Mouse (Mus musculus): Measurements from ENCODE around the gene Zfp146. TPM values are rescaled to one million over a fixed set of nuclear protein-coding genes. Genes with fewer than 3 reads are reported as not detected.
"Not testable (repeated sequence)": the region's sequence is repeated elsewhere in the genome, so short reads cannot be mapped to it uniquely, and the experiment has no call there.

Zfp146 gene
- polyA plus RNA-seq, 1 experiment from 2014 or later: 18.0 TPM

GRCm38 (mm10) chr7:30181929-30182328 lies 12.4 kb upstream of the Zfp146 start:
- H3K36me3 ChIP-seq (ENCODE audit: control insufficient read depth, insufficient read depth): peaks cover 18% of the 10 kb centered on the region
- not testable (repeated sequence) for H3K4me2 ChIP-seq (ENCODE audit: low read length)

GRCm38 (mm10) chr7:30181308-30181707 lies 11.8 kb upstream of the Zfp146 start:
- Histone ChIP-seq H3K9ac (replicated peaks; ENCODE audit: low read depth, low read length) (no peak overlapping the region), H3K27ac (ENCODE audit: low read length) (0 out of 2 replicates have a peak overlapping the region, but pooled peaks have one; percentile 3), H3K4me2 (ENCODE audit: low read length) (no peak overlapping the region), H3K36me3 (ENCODE audit: control insufficient read depth, insufficient read depth) (peaks cover 12% of the 10 kb centered on the region), H3K27me3 (replicated peaks; ENCODE audit: control insufficient read depth, insufficient read depth, low read length) (no peaks in the 10 kb centered on the region), H3K4me3 (replicated peaks; ENCODE audit: low read length) (no peak overlapping the region), H3K9me3 (ENCODE audit: control insufficient read depth, low read length) (no peaks in the 10 kb centered on the region), H3K4me1 (replicated peaks; ENCODE audit: control insufficient read depth, insufficient read depth, low read length) (peaks cover 7% of the 10 kb centered on the region)
- peak; percentile 60; the same call in 1 of the 2 replicates for ATAC-seq
- WGBS: 2% methylated on average over 4 of the region's 4 CpGs

More at GRCm38 (mm10) chr7:30181929-30182328, 12.4 kb upstream of the Zfp146 start:
- not testable (repeated sequence) for ATAC-seq; H3K27ac ChIP-seq (ENCODE audit: low read length); H3K4me3 ChIP-seq (replicated peaks; ENCODE audit: low read length); H3K27me3 ChIP-seq (replicated peaks; ENCODE audit: control insufficient read depth, insufficient read depth, low read length); H3K4me1 ChIP-seq (replicated peaks; ENCODE audit: control insufficient read depth, insufficient read depth, low read length); H3K9me3 ChIP-seq (ENCODE audit: control insufficient read depth, low read length); H3K9ac ChIP-seq (replicated peaks; ENCODE audit: low read depth, low read length)
- 84% methylated on average over 9 of the region's 10 CpGs for WGBS

- no peak for ATAC-seq
- H3K4me1 ChIP-seq (replicated peaks; ENCODE audit: control insufficient read depth, insufficient read depth, low read length): no peaks in the 10 kb centered on the region
- 87% methylated on average over 11 of the region's 11 CpGs for WGBS
- no peak overlapping the region for H3K27ac ChIP-seq (ENCODE audit: low read length)
- H3K4me3 ChIP-seq (replicated peaks; ENCODE audit: low read length): no peak overlapping the region
- H3K27me3 ChIP-seq (replicated peaks; ENCODE audit: control insufficient read depth, insufficient read depth, low read length): no peaks in the 10 kb centered on the region
- H3K9me3 ChIP-seq (ENCODE audit: control insufficient read depth, low read length): no peaks in the 10 kb centered on the region
- H3K36me3 ChIP-seq (ENCODE audit: control insufficient read depth, insufficient read depth): peaks cover 10% of the 10 kb centered on the region
- H3K4me2 ChIP-seq (ENCODE audit: low read length): no peak overlapping the region
- H3K9ac ChIP-seq (replicated peaks; ENCODE audit: low read depth, low read length): no peak overlapping the region
Measured at GRCm38 (mm10) chr7:30178256-30178655, 8.7 kb upstream of the Zfp146 start.

- no peak for ATAC-seq
- Histone ChIP-seq H3K4me1 (replicated peaks; ENCODE audit: control insufficient read depth, insufficient read depth, low read length) (no peaks in the 10 kb centered on the region), H3K9ac (replicated peaks; ENCODE audit: low read depth, low read length) (no peak overlapping the region), H3K9me3 (ENCODE audit: control insufficient read depth, low read length) (no peaks in the 10 kb centered on the region), H3K27ac (ENCODE audit: low read length) (no peak overlapping the region), H3K27me3 (replicated peaks; ENCODE audit: control insufficient read depth, insufficient read depth, low read length) (no peaks in the 10 kb centered on the region), H3K4me2 (ENCODE audit: low read length) (no peak overlapping the region), H3K36me3 (ENCODE audit: control insufficient read depth, insufficient read depth) (peaks cover 10% of the 10 kb centered on the region), H3K4me3 (replicated peaks; ENCODE audit: low read length) (no peak overlapping the region)
- WGBS: 93% methylated on average over 12 of the region's 12 CpGs
Measured at GRCm38 (mm10) chr7:30176474-30176873, 6.9 kb upstream of the Zfp146 start.

GRCm38 (mm10) chr7:30170283-30170951 lies 867 bp upstream of the Zfp146 start:
- Histone ChIP-seq H3K27me3 (replicated peaks; ENCODE audit: control insufficient read depth, insufficient read depth, low read length) (no peaks in the 10 kb centered on the region), H3K27ac (ENCODE audit: low read length) (no peak overlapping the region; the same call in 1 of the 2 replicates), H3K9ac (replicated peaks; ENCODE audit: low read depth, low read length) (peak overlapping the region; percentile 88), H3K4me1 (replicated peaks; ENCODE audit: control insufficient read depth, insufficient read depth, low read length) (peaks cover 20% of the 10 kb centered on the region), H3K36me3 (ENCODE audit: control insufficient read depth, insufficient read depth) (peaks cover 14% of the 10 kb centered on the region), H3K4me2 (ENCODE audit: low read length) (peak overlapping the region; percentile 60), H3K9me3 (ENCODE audit: control insufficient read depth, low read length) (peaks cover 8% of the 10 kb centered on the region), H3K4me3 (replicated peaks; ENCODE audit: low read length) (peak overlapping the region; percentile 59)
- WGBS: 27% methylated on average over 11 of the region's 11 CpGs
- ATAC-seq: no peak

GRCm38 (mm10) chr7:30168914-30169582 lies 502 bp downstream of the Zfp146 start:
- no peaks in the 10 kb centered on the region for H3K27me3 ChIP-seq (replicated peaks; ENCODE audit: control insufficient read depth, insufficient read depth, low read length)
- H3K4me2 ChIP-seq (ENCODE audit: low read length): peak overlapping the region; percentile 64
- peak overlapping the region; percentile 59 for H3K4me3 ChIP-seq (replicated peaks; ENCODE audit: low read length)
- 3% methylated on average over 21 of the region's 21 CpGs for WGBS
- H3K9me3 ChIP-seq (ENCODE audit: control insufficient read depth, low read length): peaks cover 16% of the 10 kb centered on the region
- peaks cover 20% of the 10 kb centered on the region for H3K4me1 ChIP-seq (replicated peaks; ENCODE audit: control insufficient read depth, insufficient read depth, low read length)
- H3K36me3 ChIP-seq (ENCODE audit: control insufficient read depth, insufficient read depth): peaks cover 21% of the 10 kb centered on the region
- H3K27ac ChIP-seq (ENCODE audit: low read length): peak overlapping the region; percentile 91
- H3K9ac ChIP-seq (replicated peaks; ENCODE audit: low read depth, low read length): peak overlapping the region; percentile 88
- ATAC-seq: peak; percentile 35

GRCm38 (mm10) chr7:30164745-30165144 lies 4.8 kb downstream of the Zfp146 start:
- no peak overlapping the region for H3K4me3 ChIP-seq (replicated peaks; ENCODE audit: low read length)

GRCm38 (mm10) chr7:30163113-30163512 lies 6.4 kb downstream of the Zfp146 start:
- Histone ChIP-seq H3K4me2 (ENCODE audit: low read length) (no peak overlapping the region), H3K27me3 (replicated peaks; ENCODE audit: control insufficient read depth, insufficient read depth, low read length) (no peaks in the 10 kb centered on the region), H3K9ac (replicated peaks; ENCODE audit: low read depth, low read length) (no peak overlapping the region), H3K36me3 (ENCODE audit: control insufficient read depth, insufficient read depth) (peaks cover 79% of the 10 kb centered on the region), H3K9me3 (ENCODE audit: control insufficient read depth, low read length) (peaks cover 67% of the 10 kb centered on the region), H3K4me3 (replicated peaks; ENCODE audit: low read length) (no peak overlapping the region), H3K27ac (ENCODE audit: low read length) (no peak overlapping the region), H3K4me1 (replicated peaks; ENCODE audit: control insufficient read depth, insufficient read depth, low read length) (peaks cover 7% of the 10 kb centered on the region)
- no peak for ATAC-seq
- WGBS: 97% methylated on average over 5 of the region's 5 CpGs

More at GRCm38 (mm10) chr7:30164745-30165144, 4.8 kb downstream of the Zfp146 start:
- H3K4me2 ChIP-seq (ENCODE audit: low read length): no peak overlapping the region
- H3K4me1 ChIP-seq (replicated peaks; ENCODE audit: control insufficient read depth, insufficient read depth, low read length): peaks cover 12% of the 10 kb centered on the region
- H3K9ac ChIP-seq (replicated peaks; ENCODE audit: low read depth, low read length): no peak overlapping the region
- WGBS: 97% methylated on average over 2 of the region's 2 CpGs
- peaks cover 62% of the 10 kb centered on the region for H3K36me3 ChIP-seq (ENCODE audit: control insufficient read depth, insufficient read depth)
- H3K9me3 ChIP-seq (ENCODE audit: control insufficient read depth, low read length): peaks cover 53% of the 10 kb centered on the region
- no peaks in the 10 kb centered on the region for H3K27me3 ChIP-seq (replicated peaks; ENCODE audit: control insufficient read depth, insufficient read depth, low read length)
- ATAC-seq: no peak
- H3K27ac ChIP-seq (ENCODE audit: low read length): no peak overlapping the region

- ATAC-seq: no peak
- Histone ChIP-seq H3K36me3 (ENCODE audit: control insufficient read depth, insufficient read depth) (peaks cover 45% of the 10 kb centered on the region), H3K9me3 (ENCODE audit: control insufficient read depth, low read length) (peaks cover 72% of the 10 kb centered on the region), H3K4me3 (replicated peaks; ENCODE audit: low read length) (no peak overlapping the region), H3K27me3 (replicated peaks; ENCODE audit: control insufficient read depth, insufficient read depth, low read length) (no peaks in the 10 kb centered on the region), H3K27ac (ENCODE audit: low read length) (no peak overlapping the region), H3K4me1 (replicated peaks; ENCODE audit: control insufficient read depth, insufficient read depth, low read length) (no peaks in the 10 kb centered on the region), H3K9ac (replicated peaks; ENCODE audit: low read depth, low read length) (no peak overlapping the region), H3K4me2 (ENCODE audit: low read length) (no peak overlapping the region)
- 94% methylated on average over 3 of the region's 3 CpGs for WGBS
Measured at GRCm38 (mm10) chr7:30155507-30155906, 14.0 kb downstream of the Zfp146 start.
